Mouse (Mus musculus): ENCODE results near the gene Cct3.
"Not testable (repeated sequence)": the region's sequence is repeated elsewhere in the genome, so short reads cannot be mapped to it uniquely, and the experiment has no call there.

Cct3 gene

DNA sequence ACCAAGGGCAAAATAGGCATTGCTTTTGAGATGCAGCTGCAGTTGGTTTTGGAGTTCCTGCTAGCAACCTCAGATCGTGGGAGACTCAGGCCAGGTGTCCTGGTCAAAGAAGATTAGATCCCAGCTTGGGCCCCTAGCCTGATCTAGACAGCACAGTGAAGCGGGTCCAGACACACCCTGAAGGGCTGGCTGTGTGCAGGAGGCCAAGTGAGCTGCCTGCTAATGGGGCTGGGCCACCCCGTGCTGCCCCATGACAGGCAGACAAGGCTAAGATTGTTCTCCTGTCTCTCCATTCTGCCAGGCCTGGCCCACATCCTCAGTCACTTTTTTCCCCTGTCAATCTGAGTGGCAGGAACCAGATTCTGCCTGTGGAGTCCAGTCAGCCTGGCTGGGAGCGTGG lies 66.8 kb downstream of the Cct3 start:
- peak in 1 of 2 experiments; percentile 35 for DNase-seq

DNA sequence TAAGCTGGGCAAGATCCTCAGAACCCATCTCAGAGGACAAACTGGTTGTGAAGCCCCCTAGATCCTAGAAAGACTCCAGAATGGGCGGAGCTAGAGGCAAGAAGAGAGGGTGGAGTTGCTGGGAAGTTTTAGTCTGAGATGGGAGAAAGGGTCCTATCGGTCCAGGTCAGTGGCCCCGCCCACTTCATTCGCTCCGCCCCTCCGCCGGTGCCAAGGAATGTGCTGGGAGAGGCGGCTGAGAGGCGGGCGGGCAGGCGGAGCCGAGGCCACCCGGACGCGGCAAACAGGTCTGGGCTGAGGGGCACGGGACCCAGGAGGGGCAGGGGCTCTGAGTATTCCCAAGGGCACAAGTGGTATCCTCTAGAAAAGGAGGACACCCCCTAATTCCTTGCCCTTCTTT lies 67.4 kb downstream of the Cct3 start, which contains the start of gene Paqr6:
Gene Paqr6 (plus strand): TSS at position 248 of the 400 bp plus-strand sequence.
- peak in 1 of 2 experiments; percentile 44 for DNase-seq

DNA sequence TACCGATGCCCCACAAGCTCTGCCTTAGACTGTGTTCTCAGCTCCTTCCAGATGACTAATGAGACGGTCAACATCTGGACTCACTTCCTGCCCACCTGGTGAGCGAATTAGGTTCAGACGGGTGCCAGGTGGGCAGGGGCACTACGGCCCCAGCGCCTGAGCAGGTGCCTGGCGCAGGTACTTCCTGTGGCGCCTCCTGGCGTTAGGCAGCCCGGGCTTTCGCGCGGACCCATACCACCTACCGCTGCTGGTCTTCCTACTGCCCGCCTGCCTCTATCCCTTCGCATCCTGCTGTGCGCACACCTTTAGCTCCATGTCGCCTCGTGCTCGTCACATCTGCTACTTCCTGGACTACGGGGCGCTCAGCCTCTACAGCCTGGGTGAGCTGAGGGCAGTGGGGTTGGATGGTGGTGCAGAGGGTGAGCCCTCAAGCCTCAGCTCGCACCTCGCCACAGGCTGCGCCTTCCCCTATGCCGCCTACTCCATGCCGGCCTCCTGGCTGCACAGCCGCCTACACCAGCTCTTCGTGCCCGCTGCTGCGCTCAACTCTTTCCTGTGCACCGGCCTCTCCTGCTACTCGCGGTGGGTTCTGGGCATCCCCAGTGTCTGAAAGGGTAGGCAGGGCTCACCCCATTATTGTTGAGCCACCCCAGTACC lies 68.9 kb downstream of the Cct3 start:
- DNase-seq: no peak

DNA sequence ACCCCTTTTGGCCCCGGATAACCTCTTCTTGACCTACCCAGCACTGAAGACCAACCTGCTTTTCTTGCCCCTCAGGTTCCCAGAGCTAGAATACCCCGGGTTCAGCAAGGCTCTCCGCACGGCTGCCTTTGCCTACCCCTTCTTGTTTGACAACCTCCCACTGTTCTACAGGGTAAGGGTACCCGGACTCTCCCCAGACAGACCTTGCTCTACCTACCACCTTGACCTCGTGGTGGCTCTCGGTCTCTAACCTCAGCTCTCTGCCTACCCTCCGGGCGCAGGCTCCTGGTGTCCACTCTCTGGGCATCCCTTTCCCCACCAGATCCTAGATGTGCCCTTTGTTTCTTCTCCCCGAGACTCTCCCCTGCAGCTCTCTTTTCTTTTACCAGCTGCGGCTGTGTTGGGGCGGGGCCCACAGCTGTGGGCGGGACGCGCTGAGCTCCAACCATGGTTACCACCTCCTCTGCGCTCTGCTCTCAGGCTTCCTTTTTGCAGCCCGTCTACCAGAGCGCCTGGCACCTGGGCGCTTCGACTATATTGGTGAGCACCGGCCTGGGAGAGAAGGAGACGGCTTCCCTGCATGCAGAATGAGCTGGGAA lies 70.0 kb downstream of the Cct3 start:
- not testable (repeated sequence) for DNase-seq

DNA sequence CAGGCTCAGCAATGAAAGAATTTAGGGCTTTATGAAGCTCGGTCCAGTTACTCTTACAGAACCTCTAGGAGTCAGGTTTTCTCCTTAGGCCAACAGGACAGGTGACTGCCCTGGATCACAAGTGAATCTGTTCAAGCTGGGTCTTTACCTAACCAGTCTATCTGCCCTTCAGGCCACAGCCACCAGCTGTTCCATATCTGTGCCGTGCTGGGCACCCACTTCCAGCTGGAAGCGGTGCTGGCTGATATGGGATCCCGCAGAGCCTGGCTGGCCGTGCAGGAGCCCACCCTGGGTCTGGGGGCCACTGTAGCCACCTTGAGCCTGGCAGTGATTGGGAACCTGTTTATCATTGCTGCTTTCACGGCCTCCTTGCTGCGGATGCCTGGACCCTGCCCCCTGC lies 70.6 kb downstream of the Cct3 start:
- not testable (repeated sequence) for DNase-seq

DNA sequence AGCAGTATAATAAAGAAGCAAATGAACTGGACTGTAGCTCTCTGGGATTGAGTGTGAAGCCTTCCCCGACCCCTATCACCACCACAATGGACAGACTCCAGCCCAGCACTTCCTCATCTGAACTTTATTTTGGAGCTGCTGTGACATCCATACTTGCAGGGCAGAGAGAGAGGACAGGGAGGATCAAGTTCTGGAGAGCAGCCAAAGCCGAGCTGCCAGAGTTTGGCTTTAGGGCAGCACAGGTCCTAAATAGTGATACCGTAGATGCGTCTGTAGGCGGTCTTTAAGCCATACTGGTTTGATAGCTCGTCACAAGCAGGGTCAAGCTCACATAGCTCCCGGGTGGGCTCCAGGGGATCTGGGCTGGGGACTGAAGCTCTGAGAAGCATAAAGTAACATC lies 71.6 kb downstream of the Cct3 start:
- DNase-seq: not testable (repeated sequence)
